Mouse (Mus musculus): ENCODE data around the gene Parva. TPM values are rescaled to one million over a fixed set of nuclear protein-coding genes. Genes with fewer than 3 reads are reported as not detected.

Parva gene
- polyA plus RNA-seq, 1 experiment from 2014 or later, result 93.4 TPM

- peaks cover 37% of the 10 kb centered on the region for H3K4me1 ChIP-seq (ENCODE audit: control insufficient read depth, insufficient read depth, low read length)
- WGBS, result 90% methylated on average over 8 of the region's 8 CpGs
Observed at GRCm38 (mm10) chr7:112514636-112515193, 87.4 kb downstream of the Parva start.

GRCm38 (mm10) chr7:112525465-112525864 is 98.2 kb downstream of the Parva start:
- Histone ChIP-seq H3K4me3 (ENCODE audit: low read depth, low read length) (no peak overlapping the region), H3K4me1 (ENCODE audit: control insufficient read depth, insufficient read depth, low read length) (peaks cover 25% of the 10 kb centered on the region), H3K4me2 (ENCODE audit: low read depth, low read length) (no peak overlapping the region), H3K27me3 (replicated peaks; ENCODE audit: control insufficient read depth, insufficient read depth, low read length) (no peaks in the 10 kb centered on the region), H3K9ac (ENCODE audit: low read depth, low read length) (no peak overlapping the region), H3K36me3 (ENCODE audit: control insufficient read depth, insufficient read depth, low read length) (no peaks in the 10 kb centered on the region), H3K9me3 (ENCODE audit: control insufficient read depth, low read length) (no peaks in the 10 kb centered on the region), H3K27ac (replicated peaks; ENCODE audit: low read depth, low read length) (no peak overlapping the region)
- ATAC-seq (ENCODE audit: low read depth) (no peak), DNase-seq (ENCODE audit: low spot score) (no peak)
- 86% methylated on average over 6 of the region's 6 CpGs for WGBS

More at GRCm38 (mm10) chr7:112514636-112515193, 87.4 kb downstream of the Parva start:
- DNase-seq (ENCODE audit: low spot score) (no peak), ATAC-seq (ENCODE audit: low read depth) (no peak)
- Histone ChIP-seq H3K4me3 (ENCODE audit: low read depth, low read length) (no peak overlapping the region), H3K36me3 (ENCODE audit: control insufficient read depth, insufficient read depth, low read length) (no peaks in the 10 kb centered on the region), H3K27ac (replicated peaks; ENCODE audit: low read depth, low read length) (no peak overlapping the region), H3K4me2 (ENCODE audit: low read depth, low read length) (no peak overlapping the region), H3K9me3 (ENCODE audit: control insufficient read depth, low read length) (no peaks in the 10 kb centered on the region), H3K9ac (ENCODE audit: low read depth, low read length) (no peak overlapping the region), H3K27me3 (replicated peaks; ENCODE audit: control insufficient read depth, insufficient read depth, low read length) (no peaks in the 10 kb centered on the region)

GRCm38 (mm10) chr7:112526226-112526625 is 98.9 kb downstream of the Parva start:
- H3K9me3 ChIP-seq (ENCODE audit: control insufficient read depth, low read length), result no peaks in the 10 kb centered on the region
- no peak overlapping the region for H3K27ac ChIP-seq (replicated peaks; ENCODE audit: low read depth, low read length)
- no peak for DNase-seq (ENCODE audit: low spot score)
- H3K4me3 ChIP-seq (ENCODE audit: low read depth, low read length), result no peak overlapping the region
- no peaks in the 10 kb centered on the region for H3K27me3 ChIP-seq (replicated peaks; ENCODE audit: control insufficient read depth, insufficient read depth, low read length)
- WGBS, result 80% methylated on average over 10 of the region's 10 CpGs
- H3K36me3 ChIP-seq (ENCODE audit: control insufficient read depth, insufficient read depth, low read length), result no peaks in the 10 kb centered on the region
- H3K4me2 ChIP-seq (ENCODE audit: low read depth, low read length), result no peak overlapping the region
- H3K4me1 ChIP-seq (ENCODE audit: control insufficient read depth, insufficient read depth, low read length), result peaks cover 25% of the 10 kb centered on the region
- no peak overlapping the region for H3K9ac ChIP-seq (ENCODE audit: low read depth, low read length)
- ATAC-seq (ENCODE audit: low read depth), result no peak

- no peak for ATAC-seq (ENCODE audit: low read depth)
- H3K4me3 ChIP-seq (ENCODE audit: low read depth, low read length), result no peak overlapping the region
- 70% methylated on average over 4 of the region's 4 CpGs for WGBS
- peak; percentile 42 for DNase-seq (ENCODE audit: low spot score)
- no peaks in the 10 kb centered on the region for H3K9me3 ChIP-seq (ENCODE audit: control insufficient read depth, low read length)
- H3K9ac ChIP-seq (ENCODE audit: low read depth, low read length), result no peak overlapping the region
- H3K4me2 ChIP-seq (ENCODE audit: low read depth, low read length), result no peak overlapping the region
- no peaks in the 10 kb centered on the region for H3K36me3 ChIP-seq (ENCODE audit: control insufficient read depth, insufficient read depth, low read length)
- peaks cover 25% of the 10 kb centered on the region for H3K4me1 ChIP-seq (ENCODE audit: control insufficient read depth, insufficient read depth, low read length)
- no peak overlapping the region; the same call in 1 of the 2 replicates for H3K27ac ChIP-seq (replicated peaks; ENCODE audit: low read depth, low read length)
- no peaks in the 10 kb centered on the region for H3K27me3 ChIP-seq (replicated peaks; ENCODE audit: control insufficient read depth, insufficient read depth, low read length)
Observed at GRCm38 (mm10) chr7:112527230-112527629, 99.9 kb downstream of the Parva start.

- peak overlapping the region; percentile 70 for H3K27ac ChIP-seq (replicated peaks; ENCODE audit: low read depth, low read length)
- H3K9me3 ChIP-seq (ENCODE audit: control insufficient read depth, low read length), result no peaks in the 10 kb centered on the region
- H3K4me2 ChIP-seq (ENCODE audit: low read depth, low read length), result no peak overlapping the region
- H3K4me1 ChIP-seq (ENCODE audit: control insufficient read depth, insufficient read depth, low read length), result peaks cover 25% of the 10 kb centered on the region
- ATAC-seq (ENCODE audit: low read depth), result no peak
- H3K4me3 ChIP-seq (ENCODE audit: low read depth, low read length), result no peak overlapping the region
- H3K27me3 ChIP-seq (replicated peaks; ENCODE audit: control insufficient read depth, insufficient read depth, low read length), result no peaks in the 10 kb centered on the region
- no peaks in the 10 kb centered on the region for H3K36me3 ChIP-seq (ENCODE audit: control insufficient read depth, insufficient read depth, low read length)
- DNase-seq (ENCODE audit: low spot score), result no peak
- WGBS, result 56% methylated on average over 1 of the region's 1 CpGs
- H3K9ac ChIP-seq (ENCODE audit: low read depth, low read length), result no peak overlapping the region
Observed at GRCm38 (mm10) chr7:112528059-112528458, 100.8 kb downstream of the Parva start.

GRCm38 (mm10) chr7:112528582-112529360 is 101.5 kb downstream of the Parva start:
- DNase-seq (ENCODE audit: low spot score), result peak; percentile 90

GRCm38 (mm10) chr7:112530924-112531323 is 103.6 kb downstream of the Parva start:
- Histone ChIP-seq H3K4me2 (ENCODE audit: low read depth, low read length) (no peak overlapping the region), H3K9ac (ENCODE audit: low read depth, low read length) (no peak overlapping the region), H3K36me3 (ENCODE audit: control insufficient read depth, insufficient read depth, low read length) (no peaks in the 10 kb centered on the region), H3K9me3 (ENCODE audit: control insufficient read depth, low read length) (no peaks in the 10 kb centered on the region), H3K4me3 (ENCODE audit: low read depth, low read length) (no peak overlapping the region), H3K4me1 (ENCODE audit: control insufficient read depth, insufficient read depth, low read length) (peaks cover 45% of the 10 kb centered on the region), H3K27me3 (replicated peaks; ENCODE audit: control insufficient read depth, insufficient read depth, low read length) (no peaks in the 10 kb centered on the region), H3K27ac (replicated peaks; ENCODE audit: low read depth, low read length) (no peak overlapping the region)
- 67% methylated on average over 5 of the region's 5 CpGs for WGBS
- ATAC-seq (ENCODE audit: low read depth) (no peak), DNase-seq (ENCODE audit: low spot score) (no peak)

More at GRCm38 (mm10) chr7:112528582-112529360, 101.5 kb downstream of the Parva start:
- ATAC-seq (ENCODE audit: low read depth), result peak; percentile 76
- no peaks in the 10 kb centered on the region for H3K9me3 ChIP-seq (ENCODE audit: control insufficient read depth, low read length)
- H3K36me3 ChIP-seq (ENCODE audit: control insufficient read depth, insufficient read depth, low read length), result no peaks in the 10 kb centered on the region
- H3K4me1 ChIP-seq (ENCODE audit: control insufficient read depth, insufficient read depth, low read length), result peaks cover 28% of the 10 kb centered on the region
- H3K4me2 ChIP-seq (ENCODE audit: low read depth, low read length), result no peak overlapping the region
- no peak overlapping the region for H3K9ac ChIP-seq (ENCODE audit: low read depth, low read length)
- H3K27ac ChIP-seq (replicated peaks; ENCODE audit: low read depth, low read length), result peak overlapping the region; percentile 70
- H3K27me3 ChIP-seq (replicated peaks; ENCODE audit: control insufficient read depth, insufficient read depth, low read length), result no peaks in the 10 kb centered on the region
- 21% methylated on average over 6 of the region's 6 CpGs for WGBS
- no peak overlapping the region for H3K4me3 ChIP-seq (ENCODE audit: low read depth, low read length)

- WGBS, result 75% methylated on average over 3 of the region's 3 CpGs
- ATAC-seq (ENCODE audit: low read depth), result peak; percentile 24; the same call in 1 of the 2 replicates
Observed at GRCm38 (mm10) chr7:112534148-112534547, 106.8 kb downstream of the Parva start.

More at GRCm38 (mm10) chr7:112534148-112534547, 106.8 kb downstream of the Parva start:
- 0 out of 2 replicates have a peak overlapping the region, but pooled peaks have one; percentile 93 for H3K27ac ChIP-seq (replicated peaks; ENCODE audit: low read depth, low read length)
- H3K9ac ChIP-seq (ENCODE audit: low read depth, low read length), result no peak overlapping the region
- H3K9me3 ChIP-seq (ENCODE audit: control insufficient read depth, low read length), result no peaks in the 10 kb centered on the region
- H3K4me1 ChIP-seq (ENCODE audit: control insufficient read depth, insufficient read depth, low read length), result peaks cover 23% of the 10 kb centered on the region
- no peaks in the 10 kb centered on the region for H3K27me3 ChIP-seq (replicated peaks; ENCODE audit: control insufficient read depth, insufficient read depth, low read length)
- no peak overlapping the region for H3K4me2 ChIP-seq (ENCODE audit: low read depth, low read length)
- DNase-seq (ENCODE audit: low spot score), result peak; percentile 27
- no peaks in the 10 kb centered on the region for H3K36me3 ChIP-seq (ENCODE audit: control insufficient read depth, insufficient read depth, low read length)
- no peak overlapping the region for H3K4me3 ChIP-seq (ENCODE audit: low read depth, low read length)
